ENCODE assay signal across 9 mouse cellular contexts in genomic region chr4:99342521-99342965, GRCm38 (mm10). TPM values are rescaled to one million over a fixed set of nuclear protein-coding genes. Genes with fewer than 3 reads are reported as not detected.
DNase-seq lines count a peak whose midpoint lies in the region; ATAC-seq lines count a peak whose summit lies in the region.
"Had no signal": no experiment of that assay in that cellular context is flagged by ENCODE, and none has a peak within 500 bp of the region (broad histone marks: within the 10 kb centered on the region; RNA-seq: fewer than 3 reads in every experiment).

No protein-coding gene starts in this region.

- no peaks in the 10 kb centered on the region for H3K4me1 ChIP-seq in intestine, embryonic 15.5 days (replicated peaks)
- H3K4me1 ChIP-seq: liver, embryonic 15.5 days had no signal

- no peaks in the 10 kb centered on the region for H3K36me3 ChIP-seq in intestine, embryonic 15.5 days
- H3K36me3 ChIP-seq: liver, embryonic 15.5 days had no signal

- intact Hi-C loops in left cerebral cortex, postnatal 4 days (cut with DNase I), result no loop called here

- WGBS in intestine, embryonic 15.5 days, result 48% methylated on average over 4 of the region's 4 CpGs

- H3K9ac ChIP-seq in intestine, embryonic 15.5 days, result no peak overlapping the region
- H3K9ac ChIP-seq: liver, embryonic 15.5 days had no signal

- H3K4me3 ChIP-seq in intestine, embryonic 15.5 days (replicated peaks), result no peak overlapping the region
- H3K4me3 ChIP-seq: liver, embryonic 15.5 days had no signal

- H3K4me2 ChIP-seq in intestine, embryonic 15.5 days (replicated peaks), result no peak overlapping the region
- H3K4me2 ChIP-seq: liver, embryonic 15.5 days had no signal

- ATAC-seq in intestine, embryonic 15.5 days, result peak; percentile 47
- no peak for ATAC-seq in monocyte, adult 5-6 weeks (replicated peaks; ENCODE audit: insufficient number of reproducible peaks, low FRiP score, low TSS enrichment, poor library complexity, severe bottlenecking)

- DNase-seq in adrenal gland, postnatal 10 days, result peak; percentile 28
- DNase-seq in adrenal gland, adult 18-20 months (ENCODE audit: low spot score in 2 of 2), result no peak
- peak; percentile 31 for DNase-seq in layer of hippocampus, adult 9-11 months
- DNase-seq in layer of hippocampus, postnatal 10 days (ENCODE audit: low spot score in 2 of 2), result no peak
- DNase-seq in ZHBTc4 (ENCODE audit: low read depth, low spot score), result peak; percentile 67
- no peak for DNase-seq in left cerebral cortex, postnatal 4 days

- H3K9me3 ChIP-seq in intestine, embryonic 15.5 days, result no peaks in the 10 kb centered on the region
- H3K9me3 ChIP-seq: liver, embryonic 15.5 days had no signal

- no peak overlapping the region for H3K27ac ChIP-seq in intestine, embryonic 15.5 days
- H3K27ac ChIP-seq: liver, embryonic 15.5 days had no signal

- no peaks in the 10 kb centered on the region for H3K27me3 ChIP-seq in intestine, embryonic 15.5 days (replicated peaks)
- H3K27me3 ChIP-seq: liver, embryonic 15.5 days had no signal

RNA-seq across cellular contexts. Expression of gene Gm12689, which starts 46.8 kb away (rescaled TPM):
- under 1 TPM; 0.18 to 0.27 TPM for total RNA-seq in adrenal gland, postnatal 10 days (2021)
- not detected for total RNA-seq in adrenal gland, adult 18-20 months (2021)
- under 1 TPM; 0.40 to 0.62 TPM for total RNA-seq in layer of hippocampus, postnatal 10 days (2021)
- 0.20 and 0.40 TPM in 2 replicates for polyA plus RNA-seq in intestine, embryonic 15.5 days (2015; fragmentation: Nextera tagmentation; extraction: Ambion mirVana)
- under 1 TPM; 0.26 to 0.66 TPM for total RNA-seq in left cerebral cortex, postnatal 4 days (2021)
- 1.0 to 3.3 TPM (median 2.3 TPM) in 3 replicates for total RNA-seq in monocyte, adult 5-6 weeks (2017)

Comparison
In these comparisons a context has a peak if more than half of its experiments do, and no peak if none do; other contexts are left out.
1. DNase-seq: peak in adrenal gland, postnatal 10 days (single experiment), layer of hippocampus, adult 9-11 months (single experiment) and ZHBTc4 (single experiment); none in adrenal gland, adult 18-20 months (0 of 2), layer of hippocampus, postnatal 10 days (0 of 2) and left cerebral cortex, postnatal 4 days (single experiment).